Mouse (Mus musculus) limb, embryonic 12.5 days (tissue): ENCODE data around the gene Dpf1. TPM values are rescaled to one million over a fixed set of nuclear protein-coding genes. Genes with fewer than 3 reads are reported as not detected.
A peak's percentile ranks its signal among the peaks of the same experiment; 100 is the strongest.

ENCODE experiments used
- ATAC-seq: fragments of 200-750 bp; cut with Nextera tagmentation; 2 replicates; pipeline ENCODE4 v1.8.0; 2017; ENCODE audit warnings: low read depth, moderate TSS enrichment; ENCODE audit not compliant: insufficient number of reproducible peaks, insufficient read depth, low FRiP score, low TSS enrichment
- H3K27ac ChIP-seq: fragments of 300-500 bp; sonication (generic); 2 replicates; pipeline ENCODE4 v1.5.1; 2016; ENCODE audit warnings: mild to moderate bottlenecking, moderate library complexity
- H3K27me3 ChIP-seq: fragments of 300-500 bp; sonication (generic); 2 replicates; pipeline ENCODE4 v1.6.1; 2016; ENCODE audit warnings: mild to moderate bottlenecking, moderate library complexity
- H3K36me3 ChIP-seq: fragments of 300-500 bp; sonication (generic); 2 replicates; pipeline ENCODE4 v1.6.1; 2016; ENCODE audit warnings: mild to moderate bottlenecking, moderate library complexity
- H3K4me1 ChIP-seq: fragments of 300-500 bp; sonication (generic); replicated peaks from 2 replicates; pipeline ENCODE4 v1.6.1; 2016
- H3K4me2 ChIP-seq: fragments of 300-500 bp; sonication (generic); 2 replicates; pipeline ENCODE4 v1.6.1; 2016; ENCODE audit warnings: mild to moderate bottlenecking, moderate library complexity
- H3K4me3 ChIP-seq: fragments of 300-500 bp; sonication (generic); replicated peaks from 2 replicates; pipeline ENCODE4 v1.5.1; 2016; ENCODE audit warnings: mild to moderate bottlenecking
- H3K9ac ChIP-seq: fragments of 300-500 bp; sonication (generic); replicated peaks from 2 replicates; pipeline ENCODE4 v1.6.1; 2016; ENCODE audit warnings: mild to moderate bottlenecking, moderate library complexity
- H3K9me3 ChIP-seq: fragments of 300-500 bp; sonication (generic); 2 replicates; pipeline ENCODE4 v1.6.1; 2016; ENCODE audit warnings: mild to moderate bottlenecking, moderate library complexity
- WGBS: fragments of 180-500 bp; shearing (Covaris S2); methylation state at CpG from one replicate; pipeline ENCODE4 v1.1.7; 2016; 5-methylcytosine and 5-hydroxymethylcytosine counted together
- polyA plus RNA-seq: library from polyadenylated mRNA; unstranded; fragments of >200 nt; fragmentation: Nextera tagmentation; extraction: Ambion mirVana; gene quantifications from 2 replicates; pipeline ENCODE4 v1.2.1, GENCODE M21; 2016

Gene Dpf1
- polyA plus RNA-seq, result 22.4 and 23.7 TPM in 2 replicates

GRCm38 (mm10) chr7:29303738-29304462 lies at the start of gene Dpf1:
Gene Dpf1, plus strand, starts transcription at chr7:29303951.
- no peak within 1 kb of the TSS for H3K27ac ChIP-seq
- H3K4me3 ChIP-seq, result peak within 1 kb of the TSS; percentile 61
- no peaks in the 10 kb centered on the region for H3K36me3 ChIP-seq
- peak within 1 kb of the TSS; percentile 98 for H3K4me2 ChIP-seq
- H3K9me3 ChIP-seq, result no peaks in the 10 kb centered on the region
- peak; percentile 71 for ATAC-seq
- WGBS, result under 1% methylated on average over 62 of the region's 67 CpGs
- H3K27me3 ChIP-seq, result peaks cover 17% of the 10 kb centered on the region; the same call in 1 of the 2 replicates
- peak within 1 kb of the TSS; percentile 71 for H3K9ac ChIP-seq
- H3K4me1 ChIP-seq, result peaks cover 50% of the 10 kb centered on the region

- Histone ChIP-seq H3K27ac (no peak overlapping the region), H3K27me3 (no peaks in the 10 kb centered on the region), H3K36me3 (peaks cover 35% of the 10 kb centered on the region), H3K4me1 (peaks cover 25% of the 10 kb centered on the region), H3K9ac (no peak overlapping the region), H3K4me2 (no peak overlapping the region), H3K9me3 (no peaks in the 10 kb centered on the region), H3K4me3 (no peak overlapping the region)
- 78% methylated on average over 4 of the region's 4 CpGs for WGBS
- ATAC-seq, result no peak
Observed at GRCm38 (mm10) chr7:29255875-29256274, 47.9 kb upstream of the Dpf1 start.

GRCm38 (mm10) chr7:29257368-29257767 lies 46.4 kb upstream of the Dpf1 start:
- Histone ChIP-seq H3K27me3 (no peaks in the 10 kb centered on the region), H3K4me1 (peaks cover 25% of the 10 kb centered on the region), H3K36me3 (peaks cover 35% of the 10 kb centered on the region), H3K4me2 (no peak overlapping the region), H3K4me3 (no peak overlapping the region), H3K9ac (no peak overlapping the region), H3K27ac (no peak overlapping the region), H3K9me3 (no peaks in the 10 kb centered on the region)
- no peak for ATAC-seq
- 91% methylated on average over 1 of the region's 1 CpGs for WGBS

GRCm38 (mm10) chr7:29259781-29260730 lies 43.7 kb upstream of the Dpf1 start:
- Histone ChIP-seq H3K9me3 (no peaks in the 10 kb centered on the region), H3K4me3 (no peak overlapping the region), H3K4me1 (peaks cover 15% of the 10 kb centered on the region), H3K36me3 (peaks cover 35% of the 10 kb centered on the region), H3K9ac (peak overlapping the region; percentile 37; the same call in 1 of the 2 replicates), H3K27me3 (no peaks in the 10 kb centered on the region), H3K27ac (peak overlapping the region; percentile 47), H3K4me2 (no peak overlapping the region)
- 0 out of 2 replicates have a peak, but pooled peaks have one; percentile 24 for ATAC-seq
- 72% methylated on average over 10 of the region's 10 CpGs for WGBS

- 65% methylated on average over 6 of the region's 6 CpGs for WGBS
- H3K4me1 ChIP-seq, result peaks cover 19% of the 10 kb centered on the region
- H3K4me2 ChIP-seq, result no peak overlapping the region
- H3K9me3 ChIP-seq, result no peaks in the 10 kb centered on the region
- no peaks in the 10 kb centered on the region for H3K27me3 ChIP-seq
- ATAC-seq, result no peak
- peaks cover 18% of the 10 kb centered on the region for H3K36me3 ChIP-seq
- H3K9ac ChIP-seq, result no peak overlapping the region
- no peak overlapping the region for H3K4me3 ChIP-seq
- H3K27ac ChIP-seq, result no peak overlapping the region
Observed at GRCm38 (mm10) chr7:29262151-29262550, 41.6 kb upstream of the Dpf1 start.

- H3K4me3 ChIP-seq, result no peak overlapping the region
- H3K27me3 ChIP-seq, result no peaks in the 10 kb centered on the region
- H3K36me3 ChIP-seq, result peaks cover 5% of the 10 kb centered on the region
- no peak overlapping the region for H3K27ac ChIP-seq
- H3K4me1 ChIP-seq, result peaks cover 19% of the 10 kb centered on the region
- H3K4me2 ChIP-seq, result no peak overlapping the region
- no peak for ATAC-seq
- no peaks in the 10 kb centered on the region for H3K9me3 ChIP-seq
- 85% methylated on average over 3 of the region's 3 CpGs for WGBS
- H3K9ac ChIP-seq, result no peak overlapping the region
Observed at GRCm38 (mm10) chr7:29263831-29264230, 39.9 kb upstream of the Dpf1 start.

- peaks cover 4% of the 10 kb centered on the region; the same call in 1 of the 2 replicates for H3K4me1 ChIP-seq
- ATAC-seq, result no peak
Observed at GRCm38 (mm10) chr7:29265636-29266035, 38.1 kb upstream of the Dpf1 start.

GRCm38 (mm10) chr7:29266931-29267330 lies 36.8 kb upstream of the Dpf1 start:
- 38% methylated on average over 4 of the region's 4 CpGs for WGBS

More at GRCm38 (mm10) chr7:29265636-29266035, 38.1 kb upstream of the Dpf1 start:
- Histone ChIP-seq H3K9me3 (no peaks in the 10 kb centered on the region), H3K4me3 (no peak overlapping the region), H3K36me3 (no peaks in the 10 kb centered on the region), H3K27ac (no peak overlapping the region), H3K4me2 (no peak overlapping the region), H3K27me3 (no peaks in the 10 kb centered on the region), H3K9ac (no peak overlapping the region)
- WGBS, result 86% methylated on average over 7 of the region's 7 CpGs

GRCm38 (mm10) chr7:29270445-29270844 lies 33.3 kb upstream of the Dpf1 start:
- Histone ChIP-seq H3K9ac (no peak overlapping the region), H3K4me3 (no peak overlapping the region), H3K9me3 (no peaks in the 10 kb centered on the region), H3K4me1 (peaks cover 10% of the 10 kb centered on the region; the same call in 1 of the 2 replicates), H3K27me3 (no peaks in the 10 kb centered on the region), H3K27ac (no peak overlapping the region), H3K4me2 (no peak overlapping the region), H3K36me3 (no peaks in the 10 kb centered on the region)
- WGBS, result 81% methylated on average over 4 of the region's 4 CpGs
- ATAC-seq, result no peak

More at GRCm38 (mm10) chr7:29266931-29267330, 36.8 kb upstream of the Dpf1 start:
- Histone ChIP-seq H3K4me3 (no peak overlapping the region), H3K9ac (no peak overlapping the region), H3K4me1 (peaks cover 4% of the 10 kb centered on the region; the same call in 1 of the 2 replicates), H3K27ac (no peak overlapping the region), H3K4me2 (no peak overlapping the region), H3K36me3 (no peaks in the 10 kb centered on the region), H3K27me3 (no peaks in the 10 kb centered on the region), H3K9me3 (no peaks in the 10 kb centered on the region)
- ATAC-seq, result no peak

GRCm38 (mm10) chr7:29271687-29272465 lies 31.9 kb upstream of the Dpf1 start:
- no peak overlapping the region for H3K27ac ChIP-seq
- H3K9me3 ChIP-seq, result no peaks in the 10 kb centered on the region
- no peak overlapping the region for H3K4me2 ChIP-seq
- no peaks in the 10 kb centered on the region for H3K27me3 ChIP-seq
- H3K4me3 ChIP-seq, result no peak overlapping the region
- no peaks in the 10 kb centered on the region for H3K36me3 ChIP-seq
- WGBS, result 65% methylated on average over 8 of the region's 8 CpGs
- H3K4me1 ChIP-seq, result peaks cover 15% of the 10 kb centered on the region; the same call in 1 of the 2 replicates
- H3K9ac ChIP-seq, result no peak overlapping the region
- ATAC-seq, result no peak
